ENCODE assay signal across 11 mouse cellular contexts in the genomic region with DNA sequence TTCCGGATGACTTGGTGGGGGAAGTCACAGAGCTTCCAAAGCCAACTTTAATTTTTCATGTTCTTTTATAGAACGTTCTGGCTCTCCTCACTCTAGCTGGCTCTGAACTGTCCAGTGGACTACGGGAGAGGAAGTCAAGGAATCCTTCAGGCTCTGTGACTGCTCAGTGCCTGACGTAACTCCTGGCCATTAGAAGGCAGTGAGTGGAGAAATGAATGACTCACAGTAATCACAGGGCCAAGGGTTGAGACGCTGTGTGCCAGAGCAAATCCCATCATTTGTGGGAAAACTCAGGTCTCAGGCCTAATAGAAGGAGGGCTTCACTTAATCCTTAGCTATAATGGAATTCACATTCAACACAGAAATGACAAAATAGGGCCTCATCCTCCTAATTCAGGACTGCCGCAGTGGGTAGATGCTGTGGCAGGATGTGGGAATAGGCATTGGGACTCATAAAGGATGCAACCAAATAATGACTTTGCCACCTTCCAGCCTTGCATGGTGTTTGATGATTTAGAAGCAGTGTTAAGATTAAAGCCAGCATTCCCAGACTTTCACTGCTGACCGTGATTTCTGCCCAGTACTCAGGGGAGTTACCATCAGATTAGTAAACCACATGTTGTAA.
DNase-seq lines count a peak whose midpoint lies in the region; ATAC-seq and TF ChIP-seq lines count a peak whose summit lies in the region.
"Had no signal": no experiment of that assay in that cellular context is flagged by ENCODE, and none has a peak within 500 bp of the region (broad histone marks: within the 10 kb centered on the region; RNA-seq: fewer than 3 reads in every experiment).

No protein-coding gene starts in this region.

- no peak overlapping the region for H3K27ac ChIP-seq in forebrain, embryonic 14.5 days (ENCODE audit: low read depth, low read length)
- no peak overlapping the region for H3K27ac ChIP-seq in cerebellum, adult 2 months (ENCODE audit: insufficient read depth, low read length)
- H3K27ac ChIP-seq: liver, embryonic 12.5 days; neural tube, embryonic 12.5 days had no signal

- no peak overlapping the region for H3K4me3 ChIP-seq in forebrain, embryonic 14.5 days (ENCODE audit: low read depth, low read length)
- H3K4me3 ChIP-seq in cerebellum, adult 2 months (replicated peaks; ENCODE audit: insufficient read depth, low read depth, low read length) = no peak overlapping the region
- H3K4me3 ChIP-seq: liver, embryonic 12.5 days; neural tube, embryonic 12.5 days had no signal

- TF ChIP-seq CTCF in cerebellum, adult 2 months (IDR thresholded peaks at IDR 0.05; ENCODE audit: borderline replicate concordance, insufficient read depth, low read depth, low read length) = no peak

- no peak for ATAC-seq in forebrain, embryonic 14.5 days
- ATAC-seq: intestine, postnatal 0 days; liver, embryonic 12.5 days had no signal

- no peak overlapping the region for H3K4me2 ChIP-seq in forebrain, embryonic 14.5 days (ENCODE audit: low read length)
- H3K4me2 ChIP-seq: liver, embryonic 12.5 days; neural tube, embryonic 12.5 days had no signal

- no peaks in the 10 kb centered on the region for H3K27me3 ChIP-seq in forebrain, embryonic 14.5 days (replicated peaks; ENCODE audit: control insufficient read depth, insufficient read depth, low read length)
- no peaks in the 10 kb centered on the region for H3K27me3 ChIP-seq in cerebellum, adult 2 months (ENCODE audit: control insufficient read depth, insufficient read depth, low read length)
- H3K27me3 ChIP-seq: liver, embryonic 12.5 days; neural tube, embryonic 12.5 days had no signal

- no peaks in the 10 kb centered on the region for H3K9me3 ChIP-seq in forebrain, embryonic 14.5 days (replicated peaks; ENCODE audit: control insufficient read depth, low read length)
- H3K9me3 ChIP-seq: liver, embryonic 12.5 days; neural tube, embryonic 12.5 days had no signal

- DNase-seq in embryo, embryonic 10 days (ENCODE audit: low spot score) = peak; percentile 13
- no peak for DNase-seq in embryo, embryonic 9.5 days (ENCODE audit: extremely low spot score)
- peak; percentile 2 for DNase-seq in right cerebral cortex, postnatal 25 days
- DNase-seq in right cerebral cortex, postnatal 14 days = no peak
- peak; percentile 71 to 75 for DNase-seq in heart, postnatal 10 days
- peak; percentile 79 for DNase-seq in skeletal muscle tissue, adult 2 months (ENCODE audit: low read depth, low spot score)
- no peak for DNase-seq in forebrain, embryonic 14.5 days (ENCODE audit: low spot score)
- no peak for DNase-seq in cerebellum, adult 2 months

- 40% methylated on average over 7 of the region's 7 CpGs for WGBS in forebrain, embryonic 14.5 days
- 51% methylated on average over 7 of the region's 7 CpGs for WGBS in cerebellum, adult 2 months

- intact Hi-C loops in heart, postnatal 10 days (cut with DNase I) = no loop called here

- H3K4me1 ChIP-seq in forebrain, embryonic 14.5 days (ENCODE audit: control insufficient read depth, insufficient read depth, low read length) = no peaks in the 10 kb centered on the region
- H3K4me1 ChIP-seq in cerebellum, adult 2 months (ENCODE audit: control insufficient read depth, insufficient read depth, low read length) = no peaks in the 10 kb centered on the region
- H3K4me1 ChIP-seq: liver, embryonic 12.5 days had no signal

- no peaks in the 10 kb centered on the region for H3K36me3 ChIP-seq in forebrain, embryonic 14.5 days (ENCODE audit: control insufficient read depth, insufficient read depth, low read length)
- H3K36me3 ChIP-seq: liver, embryonic 12.5 days; neural tube, embryonic 12.5 days had no signal

- no peak for TF ChIP-seq POLR2A in cerebellum, adult 2 months (IDR thresholded peaks at IDR 0.05; ENCODE audit: borderline replicate concordance, insufficient read depth, low read length)

- no peak overlapping the region for H3K9ac ChIP-seq in forebrain, embryonic 14.5 days (ENCODE audit: low read length)
- H3K9ac ChIP-seq: liver, embryonic 12.5 days; neural tube, embryonic 12.5 days had no signal

Comparison
In these comparisons a context has a peak if more than half of its experiments do, and no peak if none do; other contexts are left out.
1. DNase-seq: peak in embryo, embryonic 10 days (single experiment), right cerebral cortex, postnatal 25 days (single experiment), heart, postnatal 10 days (2 of 2) and skeletal muscle tissue, adult 2 months (single experiment); none in embryo, embryonic 9.5 days (single experiment), right cerebral cortex, postnatal 14 days (single experiment), forebrain, embryonic 14.5 days (single experiment) and cerebellum, adult 2 months (0 of 2).